Mouse (Mus musculus) hindbrain, embryonic 13.5 days (tissue): Measurements from ENCODE around the gene Flt3l. TPM values are rescaled to one million over a fixed set of nuclear protein-coding genes. Genes with fewer than 3 reads are reported as not detected.
A peak's percentile ranks its signal among the peaks of the same experiment; 100 is the strongest.
"Not testable (repeated sequence)": the region's sequence is repeated elsewhere in the genome, so short reads cannot be mapped to it uniquely, and the experiment has no call there.

Experiments
- ATAC-seq: fragments of 200-750 bp; cut with Nextera tagmentation; 2 replicates; pipeline ENCODE4 v1.8.0; 2017; ENCODE audit warnings: moderate TSS enrichment; ENCODE audit not compliant: low FRiP score
- H3K27ac ChIP-seq: fragments of 300-500 bp; sonication (generic); 2 replicates; pipeline ENCODE4 v1.5.1; 2015; ENCODE audit warnings: inconsistent platforms, mild to moderate bottlenecking, moderate library complexity
- H3K27me3 ChIP-seq: fragments of 300-500 bp; sonication (generic); 2 replicates; pipeline ENCODE4 v1.6.1; 2015; ENCODE audit warnings: mild to moderate bottlenecking, inconsistent platforms
- H3K36me3 ChIP-seq: fragments of 300-500 bp; sonication (generic); 2 replicates; pipeline ENCODE4 v1.6.1; 2015; ENCODE audit warnings: mild to moderate bottlenecking, inconsistent platforms
- H3K4me1 ChIP-seq: fragments of 300-500 bp; sonication (generic); replicated peaks from 2 replicates; pipeline ENCODE4 v1.6.1; 2015; ENCODE audit warnings: inconsistent platforms
- H3K4me2 ChIP-seq: fragments of 300-500 bp; sonication (generic); 2 replicates; pipeline ENCODE4 v1.6.1; 2015; ENCODE audit warnings: inconsistent platforms, mild to moderate bottlenecking, moderate library complexity
- H3K4me3 ChIP-seq: fragments of 300-500 bp; sonication (generic); 2 replicates; pipeline ENCODE4 v1.5.1; 2015; ENCODE audit warnings: mild to moderate bottlenecking, inconsistent platforms
- H3K9ac ChIP-seq: fragments of 300-500 bp; sonication (generic); 2 replicates; pipeline ENCODE4 v1.6.1; 2015; ENCODE audit warnings: mild to moderate bottlenecking, inconsistent platforms
- H3K9me3 ChIP-seq: fragments of 300-500 bp; sonication (generic); 2 replicates; pipeline ENCODE4 v1.6.1; 2016; ENCODE audit warnings: inconsistent platforms
- WGBS: fragments of 180-500 bp; shearing (Covaris S2); methylation state at CpG from one replicate; pipeline ENCODE4 v1.1.7; 2015; 5-methylcytosine and 5-hydroxymethylcytosine counted together
- polyA plus RNA-seq: library from polyadenylated mRNA; unstranded; fragments of >200 nt; fragmentation: Nextera tagmentation; extraction: Ambion mirVana; gene quantifications from 2 replicates; pipeline ENCODE4 v1.2.1, GENCODE M21; 2015

Flt3l gene
- polyA plus RNA-seq, 1 experiment from 2014 or later, result 1.6 TPM

- H3K4me2 ChIP-seq, result no peak overlapping the region
- H3K36me3 ChIP-seq, result peaks cover 53% of the 10 kb centered on the region
- peaks cover 22% of the 10 kb centered on the region for H3K4me1 ChIP-seq
- no peak for ATAC-seq
- no peak overlapping the region for H3K27ac ChIP-seq
- H3K9ac ChIP-seq, result no peak overlapping the region
- 94% methylated on average over 6 of the region's 6 CpGs for WGBS
- H3K4me3 ChIP-seq, result no peak overlapping the region
- no peaks in the 10 kb centered on the region for H3K9me3 ChIP-seq
- H3K27me3 ChIP-seq, result no peaks in the 10 kb centered on the region
These were observed 17.9 kb downstream of the Flt3l start for GRCm38 (mm10) chr7:45118336-45118735.

- Histone ChIP-seq H3K27me3 (no peaks in the 10 kb centered on the region), H3K36me3 (peaks cover 48% of the 10 kb centered on the region), H3K4me1 (peaks cover 14% of the 10 kb centered on the region), H3K9ac (no peak overlapping the region), H3K4me3 (no peak overlapping the region), H3K4me2 (no peak overlapping the region), H3K27ac (no peak overlapping the region), H3K9me3 (no peaks in the 10 kb centered on the region)
- ATAC-seq, result no peak
- 82% methylated on average over 8 of the region's 8 CpGs for WGBS
These were observed 18.7 kb downstream of the Flt3l start for GRCm38 (mm10) chr7:45117566-45117965.

GRCm38 (mm10) chr7:45113476-45113875, 22.8 kb downstream of the Flt3l start:
- 89% methylated on average over 2 of the region's 2 CpGs for WGBS
- H3K9ac ChIP-seq, result no peak overlapping the region
- no peaks in the 10 kb centered on the region for H3K27me3 ChIP-seq

GRCm38 (mm10) chr7:45112529-45112928, 23.7 kb downstream of the Flt3l start:
- ATAC-seq, result no peak

More at GRCm38 (mm10) chr7:45113476-45113875, 22.8 kb downstream of the Flt3l start:
- Histone ChIP-seq H3K36me3 (peaks cover 9% of the 10 kb centered on the region), H3K4me2 (no peak overlapping the region), H3K4me3 (no peak overlapping the region), H3K27ac (no peak overlapping the region), H3K4me1 (no peaks in the 10 kb centered on the region), H3K9me3 (no peaks in the 10 kb centered on the region)
- no peak for ATAC-seq

GRCm38 (mm10) chr7:45111940-45112339, 24.3 kb downstream of the Flt3l start:
- no peaks in the 10 kb centered on the region for H3K9me3 ChIP-seq
- H3K4me3 ChIP-seq, result no peak overlapping the region
- H3K4me2 ChIP-seq, result no peak overlapping the region
- no peaks in the 10 kb centered on the region for H3K36me3 ChIP-seq
- no peak overlapping the region for H3K27ac ChIP-seq
- 74% methylated on average over 2 of the region's 2 CpGs for WGBS
- H3K4me1 ChIP-seq, result no peaks in the 10 kb centered on the region
- no peak for ATAC-seq
- H3K9ac ChIP-seq, result no peak overlapping the region
- H3K27me3 ChIP-seq, result no peaks in the 10 kb centered on the region

More at GRCm38 (mm10) chr7:45112529-45112928, 23.7 kb downstream of the Flt3l start:
- Histone ChIP-seq H3K4me1 (no peaks in the 10 kb centered on the region), H3K4me3 (no peak overlapping the region), H3K4me2 (no peak overlapping the region), H3K27me3 (no peaks in the 10 kb centered on the region), H3K9me3 (no peaks in the 10 kb centered on the region), H3K36me3 (peaks cover under 1% of the 10 kb centered on the region; the same call in 1 of the 2 replicates), H3K9ac (no peak overlapping the region), H3K27ac (no peak overlapping the region)
- WGBS, result 74% methylated on average over 3 of the region's 3 CpGs

GRCm38 (mm10) chr7:45110089-45110488, 26.1 kb downstream of the Flt3l start:
- H3K9ac ChIP-seq, H3K27ac ChIP-seq, H3K36me3 ChIP-seq, ATAC-seq, H3K27me3 ChIP-seq, H3K4me1 ChIP-seq, H3K4me3 ChIP-seq, H3K9me3 ChIP-seq, H3K4me2 ChIP-seq: not testable (repeated sequence)
- WGBS, result 91% methylated on average over 4 of the region's 4 CpGs

GRCm38 (mm10) chr7:45107052-45107645, 29.1 kb downstream of the Flt3l start:
- Histone ChIP-seq H3K4me3 (no peak overlapping the region), H3K9ac (no peak overlapping the region), H3K4me1 (peaks cover 4% of the 10 kb centered on the region; the same call in 1 of the 2 replicates), H3K27me3 (no peaks in the 10 kb centered on the region), H3K36me3 (no peaks in the 10 kb centered on the region), H3K27ac (no peak overlapping the region), H3K9me3 (no peaks in the 10 kb centered on the region), H3K4me2 (no peak overlapping the region)
- no peak for ATAC-seq
- WGBS, result 52% methylated on average over 5 of the region's 5 CpGs

- Histone ChIP-seq H3K4me2 (no peak overlapping the region), H3K27ac (no peak overlapping the region), H3K36me3 (no peaks in the 10 kb centered on the region), H3K9ac (no peak overlapping the region), H3K4me1 (peaks cover 4% of the 10 kb centered on the region; the same call in 1 of the 2 replicates), H3K4me3 (no peak overlapping the region), H3K9me3 (no peaks in the 10 kb centered on the region), H3K27me3 (no peaks in the 10 kb centered on the region)
- 19% methylated on average over 6 of the region's 6 CpGs for WGBS
- no peak for ATAC-seq
These were observed 29.8 kb downstream of the Flt3l start for GRCm38 (mm10) chr7:45106441-45106840.

- Histone ChIP-seq H3K9ac (no peak overlapping the region), H3K27me3 (no peaks in the 10 kb centered on the region), H3K36me3 (no peaks in the 10 kb centered on the region), H3K9me3 (no peaks in the 10 kb centered on the region), H3K4me1 (peaks cover 4% of the 10 kb centered on the region; the same call in 1 of the 2 replicates), H3K4me3 (no peak overlapping the region), H3K27ac (no peak overlapping the region), H3K4me2 (no peak overlapping the region)
- 81% methylated on average over 8 of the region's 8 CpGs for WGBS
- ATAC-seq, result no peak
These were observed 30.7 kb downstream of the Flt3l start for GRCm38 (mm10) chr7:45105491-45105890.

GRCm38 (mm10) chr7:45104941-45105340, 31.3 kb downstream of the Flt3l start:
- H3K4me3 ChIP-seq, result no peak overlapping the region
- no peaks in the 10 kb centered on the region for H3K36me3 ChIP-seq
- 83% methylated on average over 5 of the region's 5 CpGs for WGBS
- no peaks in the 10 kb centered on the region for H3K27me3 ChIP-seq
- ATAC-seq, result no peak
- no peak overlapping the region for H3K4me2 ChIP-seq
- H3K4me1 ChIP-seq, result peaks cover 4% of the 10 kb centered on the region; the same call in 1 of the 2 replicates
- H3K9me3 ChIP-seq, result no peaks in the 10 kb centered on the region
- no peak overlapping the region for H3K9ac ChIP-seq
- H3K27ac ChIP-seq, result no peak overlapping the region

- 76% methylated on average over 7 of the region's 7 CpGs for WGBS
- no peaks in the 10 kb centered on the region for H3K9me3 ChIP-seq
- H3K4me2 ChIP-seq, result no peak within 1 kb of the TSS
- no peaks in the 10 kb centered on the region for H3K36me3 ChIP-seq
- H3K9ac ChIP-seq, result peak within 1 kb of the TSS; percentile 24; the same call in 1 of the 2 replicates
- peak within 1 kb of the TSS; percentile 9; the same call in 1 of the 2 replicates for H3K4me3 ChIP-seq
- no peak within 1 kb of the TSS for H3K27ac ChIP-seq
- ATAC-seq, result no peak
- H3K4me1 ChIP-seq, result peaks cover 4% of the 10 kb centered on the region; the same call in 1 of the 2 replicates
- H3K27me3 ChIP-seq, result no peaks in the 10 kb centered on the region
These were observed 32.5 kb downstream of the Flt3l start, which contains the start of gene Fcgrt for GRCm38 (mm10) chr7:45103652-45104180. Fcgrt (minus strand) TSS chr7:45103851.

- Histone ChIP-seq H3K27ac (no peak overlapping the region), H3K9ac (peak overlapping the region; percentile 24; the same call in 1 of the 2 replicates)
These were observed 33.2 kb downstream of the Flt3l start for GRCm38 (mm10) chr7:45102940-45103585.

More at GRCm38 (mm10) chr7:45102940-45103585, 33.2 kb downstream of the Flt3l start:
- Histone ChIP-seq H3K4me2 (no peak overlapping the region), H3K4me3 (peak overlapping the region; percentile 9; the same call in 1 of the 2 replicates), H3K27me3 (no peaks in the 10 kb centered on the region), H3K4me1 (peaks cover 4% of the 10 kb centered on the region; the same call in 1 of the 2 replicates), H3K36me3 (no peaks in the 10 kb centered on the region), H3K9me3 (no peaks in the 10 kb centered on the region)
- 80% methylated on average over 9 of the region's 9 CpGs for WGBS
- ATAC-seq, result no peak
